Mouse (Mus musculus) naive thymus-derived CD4-positive, alpha-beta T cell, adult 2 months (primary cell): ENCODE data around the gene Ralgapa1.
"Not testable (repeated sequence)": the region's sequence is repeated elsewhere in the genome, so short reads cannot be mapped to it uniquely, and the experiment has no call there.

ENCODE experiments used
- DNase-seq: peaks from one replicate; pipeline ENCODE4 v3.0.0-alpha.2; 2011; ENCODE audit warnings: low read depth

The Ralgapa1 gene

GRCm38 (mm10) chr12:55800144-55800543, 20.8 kb downstream of the Ralgapa1 start:
- no peak for DNase-seq

GRCm38 (mm10) chr12:55798745-55799144, 22.2 kb downstream of the Ralgapa1 start:
- DNase-seq = no peak

DNA sequence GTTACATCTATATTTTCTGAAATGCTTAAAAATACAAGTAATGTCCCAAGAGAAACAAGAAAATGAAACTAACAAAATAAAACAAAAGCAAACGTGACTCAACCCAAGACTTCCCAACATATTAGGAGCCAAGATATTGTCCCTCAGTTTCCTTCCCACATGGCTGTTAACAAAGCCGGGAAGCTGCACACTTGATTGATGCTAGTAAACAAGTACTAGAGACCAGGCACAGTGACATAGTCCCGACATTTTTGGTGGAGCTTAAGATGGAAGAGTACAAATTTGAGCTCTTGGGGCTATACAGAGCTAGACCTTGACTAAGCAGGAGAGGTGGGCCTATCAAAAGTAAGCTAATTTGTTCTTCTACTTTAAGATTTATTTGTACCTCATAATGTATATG, 23.9 kb downstream of the Ralgapa1 start:
- DNase-seq = no peak

DNA sequence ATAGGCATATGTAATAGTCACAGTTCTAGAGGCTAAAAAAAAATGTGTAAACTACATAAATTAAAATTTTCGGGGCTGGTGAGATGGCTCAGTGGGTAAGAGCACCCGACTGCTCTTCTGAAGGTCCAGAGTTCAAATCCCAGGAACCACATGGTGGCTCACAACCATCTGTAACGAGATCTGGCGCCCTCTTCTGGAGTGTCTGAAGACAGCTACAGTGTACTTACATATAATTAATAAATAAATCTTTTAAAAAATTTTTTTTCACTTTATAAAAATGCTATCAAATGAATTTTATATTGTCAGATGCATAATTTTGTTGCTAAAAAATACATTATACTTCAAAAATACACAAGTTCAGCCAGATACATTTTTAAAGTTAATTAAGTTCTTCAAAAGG, 26.5 kb downstream of the Ralgapa1 start:
- DNase-seq = not testable (repeated sequence)

- no peak for DNase-seq
These were observed 35.7 kb downstream of the Ralgapa1 start for GRCm38 (mm10) chr12:55785252-55785651.

- no peak for DNase-seq
These were observed 38.3 kb downstream of the Ralgapa1 start for GRCm38 (mm10) chr12:55782662-55783061.

DNA sequence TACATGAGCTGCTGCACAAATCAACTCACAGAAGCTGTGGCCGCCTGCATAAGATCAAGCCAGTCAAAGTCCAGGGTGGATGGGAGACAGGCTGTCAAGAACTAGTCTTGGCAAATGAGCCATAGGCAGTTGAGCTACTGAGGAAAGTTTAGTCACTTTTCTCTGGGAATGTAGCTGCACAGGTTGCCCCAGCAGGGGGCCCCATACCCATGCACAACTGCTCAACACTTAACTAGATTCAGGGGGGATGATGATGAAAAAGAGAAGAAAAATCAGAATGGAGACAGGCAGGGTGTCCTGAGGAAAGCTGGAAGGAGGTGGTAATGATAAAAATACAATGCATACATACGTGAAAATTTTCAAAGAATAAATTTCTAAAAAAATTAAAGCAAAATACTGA, 42.7 kb downstream of the Ralgapa1 start:
- peak; percentile 50 for DNase-seq

DNA sequence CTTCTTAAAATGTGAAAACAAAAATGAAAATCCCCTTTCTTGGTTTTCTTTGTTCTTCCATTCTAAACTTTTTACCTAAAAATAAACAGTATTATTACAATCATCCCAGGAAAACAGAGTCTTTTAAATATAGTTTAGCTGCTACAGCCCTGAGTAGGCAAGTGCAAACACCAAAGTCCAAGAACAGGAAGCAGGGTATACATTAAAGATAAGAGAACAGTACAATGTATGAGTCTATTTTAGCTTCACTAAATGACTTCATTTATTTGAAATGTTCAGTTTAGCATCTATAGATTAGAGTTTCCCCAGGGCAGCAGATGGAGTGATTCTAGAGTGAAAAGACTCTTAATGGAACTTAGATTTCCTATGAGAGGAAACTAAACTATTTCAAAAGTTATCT, 43.6 kb downstream of the Ralgapa1 start:
- no peak for DNase-seq

DNA sequence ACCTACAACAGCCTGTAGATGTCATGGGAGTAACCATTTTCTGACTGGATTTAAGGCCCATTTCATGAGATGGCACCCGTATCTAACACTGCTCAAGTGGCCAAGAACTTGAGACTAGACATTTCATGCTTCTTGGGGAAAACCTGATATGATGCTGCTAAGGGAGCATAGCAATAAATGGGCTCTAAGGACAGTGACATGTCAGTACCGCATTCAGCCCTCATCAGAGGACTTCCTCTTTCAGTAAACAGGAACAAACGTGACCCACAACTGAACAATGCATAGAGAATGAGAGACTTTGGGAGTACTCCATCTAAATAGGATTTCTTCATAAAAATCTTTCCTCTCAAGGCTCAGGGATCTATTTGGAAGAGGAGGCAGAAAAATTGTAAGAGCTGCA, 46.7 kb downstream of the Ralgapa1 start:
- no peak for DNase-seq

DNA sequence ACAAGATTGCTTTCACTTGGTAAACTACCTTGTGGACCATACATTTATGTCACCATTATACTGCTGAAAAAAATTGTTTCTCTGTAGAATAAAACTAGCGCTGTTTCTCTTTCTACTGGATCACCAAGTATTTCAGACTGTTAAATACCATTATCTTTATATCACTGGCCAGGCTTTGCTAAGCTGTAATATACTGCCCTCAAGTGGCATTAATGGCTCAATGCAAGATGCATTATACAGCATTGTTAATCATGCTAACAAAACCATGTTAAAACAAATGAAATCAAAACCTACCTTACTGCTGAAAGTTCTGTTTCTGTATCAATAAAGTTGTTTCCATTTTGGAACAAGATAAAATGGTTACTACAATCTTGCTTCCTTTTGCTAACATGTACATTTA, 100.6 kb downstream of the Ralgapa1 start:
- DNase-seq = peak; percentile 46

DNA sequence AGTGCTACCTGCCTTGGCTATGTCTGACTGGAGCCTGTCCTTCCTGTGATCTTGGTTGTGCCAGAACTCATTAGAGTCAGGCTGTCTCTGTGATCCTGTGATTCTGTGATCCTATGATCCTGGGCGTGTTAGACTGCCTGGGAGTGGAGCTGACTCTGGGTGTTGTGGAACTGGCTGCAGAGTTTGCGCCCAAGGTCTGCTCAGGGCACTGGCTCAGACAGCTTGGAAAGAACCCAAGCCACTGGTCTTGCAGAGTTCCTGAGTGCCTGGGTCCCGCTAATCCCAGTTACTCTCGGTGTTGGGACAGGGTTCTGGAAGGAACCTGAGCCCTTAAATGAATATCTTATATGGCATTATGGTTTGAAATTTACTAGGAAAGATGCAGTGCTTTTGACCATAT, 115.1 kb downstream of the Ralgapa1 start:
- no peak for DNase-seq

DNA sequence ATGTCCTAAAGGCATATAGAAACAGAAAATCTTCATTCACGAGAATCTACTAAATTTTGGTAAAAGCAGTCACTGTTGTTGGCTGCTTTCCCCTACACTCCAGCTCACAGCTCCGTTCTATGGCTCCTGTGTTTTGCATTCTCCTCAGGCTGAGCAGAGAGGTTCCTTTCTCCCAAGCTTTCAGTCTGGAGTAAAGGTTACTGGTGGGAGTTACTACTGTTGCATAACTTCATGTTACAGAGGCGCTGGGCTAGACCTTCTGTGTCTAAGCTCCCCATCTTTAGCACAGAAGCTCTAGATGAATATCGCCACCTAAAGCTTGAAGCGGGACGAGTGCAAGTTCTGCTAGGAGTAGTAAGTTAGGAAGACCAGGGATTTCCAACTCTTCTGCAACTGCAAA, 154.3 kb downstream of the Ralgapa1 start:
- DNase-seq = no peak

DNA sequence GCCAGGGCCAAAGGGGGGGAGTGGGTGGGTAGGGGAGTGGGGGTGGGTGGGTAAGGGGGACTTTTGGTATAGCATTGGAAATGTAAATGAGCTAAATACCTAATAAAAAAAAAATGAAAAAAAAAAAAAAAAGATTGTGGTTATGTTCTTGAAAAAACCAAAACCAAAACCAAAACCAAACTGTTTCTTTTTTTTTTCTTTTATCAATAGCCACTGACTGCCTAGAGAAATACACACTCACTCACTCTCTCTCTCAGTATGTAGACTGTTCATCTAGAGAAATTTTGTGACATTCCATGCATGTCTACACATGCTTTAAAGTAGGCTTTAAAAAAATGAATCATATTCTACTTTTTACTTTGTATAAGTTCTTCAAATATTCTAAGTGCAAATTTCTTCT, 157.8 kb downstream of the Ralgapa1 start:
- not testable (repeated sequence) for DNase-seq

DNA sequence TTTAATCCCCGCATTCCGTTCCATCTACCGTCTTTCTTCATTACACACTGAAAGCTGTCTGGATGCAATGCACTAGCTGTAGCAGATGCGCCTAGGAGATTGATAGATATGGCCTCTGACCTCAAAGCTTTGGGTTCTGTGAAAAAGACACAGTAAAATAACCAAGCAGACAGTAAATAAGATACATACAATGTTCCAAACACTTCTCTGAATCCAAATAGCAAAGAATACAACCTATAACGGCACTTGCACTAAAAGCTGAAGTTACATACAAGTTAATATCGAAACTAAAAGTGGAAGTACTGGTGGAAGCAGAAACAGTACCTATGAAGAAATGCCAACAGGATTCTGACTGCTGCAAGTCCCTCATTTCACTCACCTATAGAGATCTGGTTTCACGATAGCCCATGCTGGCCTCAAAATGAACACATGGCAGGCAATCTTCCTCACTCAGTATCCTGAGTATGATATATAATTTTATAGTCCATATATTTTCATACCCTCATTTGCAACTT, 172.9 kb downstream of the Ralgapa1 start:
- DNase-seq = no peak

DNA sequence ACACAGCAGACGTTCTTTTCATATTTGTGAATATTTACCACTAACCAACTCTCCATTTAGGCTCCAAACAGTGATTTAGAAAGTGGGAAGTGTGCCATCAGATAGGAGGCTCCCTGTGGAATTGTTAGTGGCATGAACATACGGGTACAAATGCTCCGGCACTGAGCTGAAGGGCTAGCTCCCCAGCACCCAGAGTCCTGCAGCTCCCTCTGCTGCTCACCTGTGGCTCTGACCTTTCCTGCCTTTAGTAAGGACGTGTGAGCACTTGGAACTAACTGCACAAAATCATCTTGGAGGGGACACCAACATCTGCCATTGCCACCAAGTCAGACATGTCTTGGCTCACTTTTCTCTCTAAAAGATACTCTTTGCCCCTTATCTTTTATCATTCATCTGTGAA, 194.3 kb downstream of the Ralgapa1 start:
- no peak for DNase-seq

GRCm38 (mm10) chr12:55623254-55623653, 197.7 kb downstream of the Ralgapa1 start:
- no peak for DNase-seq

DNA sequence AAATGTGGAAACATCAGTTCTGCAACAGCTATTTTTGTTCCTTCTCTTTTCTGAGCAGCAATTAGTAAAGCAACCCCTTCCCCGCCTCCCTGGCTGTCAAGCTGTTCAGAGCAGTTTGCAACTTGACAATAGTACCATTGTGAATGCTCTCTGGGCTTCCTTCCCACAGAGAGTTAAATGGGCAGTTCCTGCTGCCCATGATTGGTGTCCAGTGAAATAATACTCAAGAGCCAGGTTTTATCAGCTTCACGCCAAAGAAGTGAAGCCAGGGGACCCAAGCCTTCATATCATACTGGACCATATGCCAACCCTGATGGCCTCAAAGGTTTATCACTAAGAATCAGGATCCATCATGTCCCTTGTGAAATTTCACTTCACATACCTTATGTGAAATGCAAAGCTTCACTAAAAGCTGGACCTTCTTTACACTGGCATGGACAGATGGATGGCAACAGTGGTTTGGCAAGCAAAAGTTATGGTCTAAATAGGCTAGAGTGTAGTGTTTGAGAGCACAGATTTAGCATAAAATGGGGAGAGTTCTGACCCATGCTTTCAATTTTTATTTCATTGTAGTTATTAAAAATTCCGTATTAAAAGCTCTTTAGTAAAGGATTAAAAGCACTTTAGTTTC, 198.2 kb downstream of the Ralgapa1 start:
- no peak for DNase-seq

DNA sequence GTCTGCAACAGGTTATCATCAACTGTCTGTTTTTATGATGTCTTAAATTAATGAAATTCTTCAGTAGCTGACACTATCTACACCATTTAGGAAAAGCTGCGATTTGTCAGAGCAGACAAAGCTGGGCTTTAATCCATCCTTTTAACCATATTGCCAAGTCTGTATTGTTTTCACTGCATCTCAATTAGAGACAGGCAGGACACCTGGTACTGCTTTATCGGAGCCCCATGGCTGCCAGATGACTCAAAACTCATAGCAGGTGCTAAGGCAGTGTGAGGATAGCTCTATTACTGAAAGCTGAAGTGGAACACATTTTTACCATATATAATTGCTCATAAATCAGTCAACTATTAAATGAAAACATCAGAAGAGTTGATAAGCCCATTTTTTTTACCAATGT, 200.6 kb downstream of the Ralgapa1 start:
- DNase-seq = no peak

- DNase-seq = no peak
These were observed 210.2 kb downstream of the Ralgapa1 start for GRCm38 (mm10) chr12:55610812-55611211.

DNA sequence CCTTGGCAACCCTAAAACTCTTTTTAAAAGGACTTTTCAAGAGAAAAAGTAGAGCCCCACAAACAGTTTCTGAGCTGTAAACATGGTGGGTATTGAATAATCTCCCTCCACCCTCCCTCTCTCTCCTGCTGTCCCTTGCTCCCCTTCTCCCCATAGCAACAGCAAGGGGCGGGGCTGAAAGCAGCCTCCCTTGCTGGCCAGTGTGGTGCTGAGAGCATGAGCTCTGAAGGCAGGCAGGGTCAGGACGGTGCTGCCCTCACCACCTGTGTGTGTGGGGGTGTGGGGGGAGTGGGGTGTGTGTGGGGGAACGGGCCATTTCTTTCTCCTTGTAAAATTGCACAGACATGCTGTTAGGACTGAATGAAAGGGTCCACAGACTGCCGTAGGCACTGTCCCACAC, 213.1 kb downstream of the Ralgapa1 start:
- no peak for DNase-seq

GRCm38 (mm10) chr12:55604411-55604810, 216.6 kb downstream of the Ralgapa1 start:
- no peak for DNase-seq

- DNase-seq = no peak
These were observed 220.4 kb downstream of the Ralgapa1 start for GRCm38 (mm10) chr12:55600503-55600994.

- DNase-seq = peak; percentile 7
These were observed 221.1 kb downstream of the Ralgapa1 start for GRCm38 (mm10) chr12:55599639-55600502.
